Mouse (Mus musculus) heart, adult 2 months (tissue): ENCODE measurements around the gene Pik3cb.

ENCODE experiments used
- CTCF ChIP-seq: fragments of 200-600 bp; IDR thresholded peaks from 2 replicates; pipeline ENCODE4 v1.8.1; 2022; ENCODE audit warnings: antibody characterized with exemption, mild to moderate bottlenecking, moderate library complexity
- POLR2A ChIP-seq: fragments of 200-500 bp; IDR thresholded peaks from 2 replicates; pipeline ENCODE4 v1.6.1; 2011; ENCODE audit warnings: mild to moderate bottlenecking, low read depth, low read length, control low read depth; ENCODE audit not compliant: insufficient read depth

- TF ChIP-seq CTCF = no peak
- TF ChIP-seq POLR2A = no peak
Observed at GRCm38 (mm10) chr9:99159932-99160331, 19.5 kb upstream of the Pik3cb start.
